Mouse (Mus musculus): ENCODE measurements around the gene Lgals8. TPM values are rescaled to one million over a fixed set of nuclear protein-coding genes. Genes with fewer than 3 reads are reported as not detected.
"Not testable (repeated sequence)": the region's sequence is repeated elsewhere in the genome, so short reads cannot be mapped to it uniquely, and the experiment has no call there.

Lgals8 gene
- total and polyA plus RNA-seq, 2 experiments from 2014 or later = 30.2 to 34.3 TPM

GRCm38 (mm10) chr13:12468488-12468887 lies 3.7 kb upstream of the Lgals8 start:
- no peak for TF ChIP-seq CTCF (IDR thresholded peaks at IDR 0.05)
- Histone ChIP-seq H3K4me3 (ENCODE audit: low read depth, low read length) (no peak overlapping the region), H3K27me3 (ENCODE audit: insufficient read depth, low read length) (no peaks in the 10 kb centered on the region), H3K9me3 (ENCODE audit: low read length) (no peaks in the 10 kb centered on the region), H3K4me1 (ENCODE audit: insufficient read depth, low read length) (no peaks in the 10 kb centered on the region), H3K9ac (replicated peaks; ENCODE audit: low read length, poor library complexity, severe bottlenecking) (no peak overlapping the region), H3K27ac (ENCODE audit: low read depth, low read length) (no peak overlapping the region), H3K4me2 (ENCODE audit: low read depth, low read length, poor library complexity, severe bottlenecking) (no peak overlapping the region), H3K36me3 (ENCODE audit: insufficient read depth, low read length) (no peaks in the 10 kb centered on the region)
- DNase-seq (ENCODE audit: low spot score) (no peak), ATAC-seq (ENCODE audit: low FRiP score) (no peak)
- 92% methylated on average over 1 of the region's 1 CpGs for whole genome bisulfite sequencing

- WGBS = 84% methylated on average over 6 of the region's 6 CpGs
- ATAC-seq (ENCODE audit: low FRiP score); H3K27me3 ChIP-seq (ENCODE audit: insufficient read depth, low read length); H3K9ac ChIP-seq (replicated peaks; ENCODE audit: low read length, poor library complexity, severe bottlenecking); DNase-seq (ENCODE audit: low spot score); H3K36me3 ChIP-seq (ENCODE audit: insufficient read depth, low read length); H3K4me3 ChIP-seq (ENCODE audit: low read depth, low read length); H3K27ac ChIP-seq (ENCODE audit: low read depth, low read length); H3K9me3 ChIP-seq (ENCODE audit: low read length); H3K4me2 ChIP-seq (ENCODE audit: low read depth, low read length, poor library complexity, severe bottlenecking); H3K4me1 ChIP-seq (ENCODE audit: insufficient read depth, low read length): not testable (repeated sequence)
Measured at GRCm38 (mm10) chr13:12464159-12464558, 585 bp downstream of the Lgals8 start.

GRCm38 (mm10) chr13:12462623-12463022 lies 2.1 kb downstream of the Lgals8 start:
- Histone ChIP-seq H3K4me1 (ENCODE audit: insufficient read depth, low read length) (peaks cover 3% of the 10 kb centered on the region; the same call in 1 of the 2 replicates), H3K9ac (replicated peaks; ENCODE audit: low read length, poor library complexity, severe bottlenecking) (no peak overlapping the region), H3K36me3 (ENCODE audit: insufficient read depth, low read length) (no peaks in the 10 kb centered on the region), H3K27ac (ENCODE audit: low read depth, low read length) (no peak overlapping the region), H3K9me3 (ENCODE audit: low read length) (no peaks in the 10 kb centered on the region), H3K4me2 (ENCODE audit: low read depth, low read length, poor library complexity, severe bottlenecking) (no peak overlapping the region), H3K27me3 (ENCODE audit: insufficient read depth, low read length) (no peaks in the 10 kb centered on the region), H3K4me3 (ENCODE audit: low read depth, low read length) (no peak overlapping the region)
- no peak for DNase-seq (ENCODE audit: low spot score)
- no peak for TF ChIP-seq CTCF (IDR thresholded peaks at IDR 0.05)
- WGBS = 76% methylated on average over 4 of the region's 4 CpGs
- no peak for ATAC-seq (ENCODE audit: low FRiP score)

- Histone ChIP-seq H3K4me1 (ENCODE audit: insufficient read depth, low read length) (peaks cover 3% of the 10 kb centered on the region; the same call in 1 of the 2 replicates), H3K9me3 (ENCODE audit: low read length) (no peaks in the 10 kb centered on the region), H3K27me3 (ENCODE audit: insufficient read depth, low read length) (no peaks in the 10 kb centered on the region), H3K27ac (ENCODE audit: low read depth, low read length) (peak overlapping the region; percentile 77), H3K4me2 (ENCODE audit: low read depth, low read length, poor library complexity, severe bottlenecking) (peak overlapping the region; percentile 58), H3K9ac (replicated peaks; ENCODE audit: low read length, poor library complexity, severe bottlenecking) (peak overlapping the region; percentile 70), H3K4me3 (ENCODE audit: low read depth, low read length) (peak overlapping the region; percentile 55), H3K36me3 (ENCODE audit: insufficient read depth, low read length) (peaks cover 5% of the 10 kb centered on the region)
- 2% methylated on average over 7 of the region's 7 CpGs for WGBS
- peak; percentile 34 for DNase-seq (ENCODE audit: low spot score)
- ATAC-seq (ENCODE audit: low FRiP score) = peak; percentile 64
- TF ChIP-seq CTCF (IDR thresholded peaks at IDR 0.05) = no peak
Measured at GRCm38 (mm10) chr13:12461730-12462119, 3.0 kb downstream of the Lgals8 start.

GRCm38 (mm10) chr13:12460881-12461729 lies 3.6 kb downstream of the Lgals8 start:
- Histone ChIP-seq H3K27me3 (ENCODE audit: insufficient read depth, low read length) (no peaks in the 10 kb centered on the region), H3K27ac (ENCODE audit: low read depth, low read length) (peak overlapping the region; percentile 77), H3K4me1 (ENCODE audit: insufficient read depth, low read length) (peaks cover 3% of the 10 kb centered on the region; the same call in 1 of the 2 replicates), H3K9me3 (ENCODE audit: low read length) (no peaks in the 10 kb centered on the region), H3K36me3 (ENCODE audit: insufficient read depth, low read length) (peaks cover 10% of the 10 kb centered on the region), H3K4me2 (ENCODE audit: low read depth, low read length, poor library complexity, severe bottlenecking) (peak overlapping the region; percentile 58), H3K9ac (replicated peaks; ENCODE audit: low read length, poor library complexity, severe bottlenecking) (peak overlapping the region; percentile 70), H3K4me3 (ENCODE audit: low read depth, low read length) (peak overlapping the region; percentile 55)
- under 1% methylated on average over 59 of the region's 59 CpGs for WGBS
- DNase-seq (ENCODE audit: low spot score) = peak; percentile 90
- TF ChIP-seq CTCF (IDR thresholded peaks at IDR 0.05) = no peak
- ATAC-seq (ENCODE audit: low FRiP score) = peak; percentile 94

- H3K27ac ChIP-seq (ENCODE audit: low read depth, low read length) = peak overlapping the region; percentile 77; the same call in 1 of the 2 replicates
- H3K36me3 ChIP-seq (ENCODE audit: insufficient read depth, low read length) = peaks cover 12% of the 10 kb centered on the region
- DNase-seq (ENCODE audit: low spot score) = peak; percentile 51
- H3K9me3 ChIP-seq (ENCODE audit: low read length) = no peaks in the 10 kb centered on the region
- H3K4me2 ChIP-seq (ENCODE audit: low read depth, low read length, poor library complexity, severe bottlenecking) = peak overlapping the region; percentile 58
- H3K4me1 ChIP-seq (ENCODE audit: insufficient read depth, low read length) = peaks cover 3% of the 10 kb centered on the region; the same call in 1 of the 2 replicates
- H3K27me3 ChIP-seq (ENCODE audit: insufficient read depth, low read length) = no peaks in the 10 kb centered on the region
- 7% methylated on average over 8 of the region's 8 CpGs for WGBS
- 0 out of 2 replicates have a peak, but pooled peaks have one; percentile 2 for ATAC-seq (ENCODE audit: low FRiP score)
- peak; percentile 38 for TF ChIP-seq CTCF (IDR thresholded peaks at IDR 0.05)
- peak overlapping the region; percentile 55 for H3K4me3 ChIP-seq (ENCODE audit: low read depth, low read length)
- peak overlapping the region; percentile 70 for H3K9ac ChIP-seq (replicated peaks; ENCODE audit: low read length, poor library complexity, severe bottlenecking)
Measured at GRCm38 (mm10) chr13:12460443-12460842, 4.3 kb downstream of the Lgals8 start.

All from midbrain, postnatal 0 days (tissue).